Mouse (Mus musculus) MEL (cell line): ENCODE data around the gene Kcnc4. TPM values are rescaled to one million over a fixed set of nuclear protein-coding genes. Genes with fewer than 3 reads are reported as not detected.

Experiments
- DNase-seq: peaks from one replicate; pipeline ENCODE4 v3.0.0; 2011; ENCODE audit warnings: low read depth, low spot score
- H3K27ac ChIP-seq: 2 replicates; pipeline ENCODE4 v1.5.1; 2012; ENCODE audit warnings: low read depth, mild to moderate bottlenecking, control low read depth, low read length, moderate library complexity; ENCODE audit not compliant: control insufficient read depth
- H3K27me3 ChIP-seq, 2 experiments: fragments of 150-350 bp in 1 of 2; sonication (generic) in 1 of 2; 2 replicates each; pipeline ENCODE4 v1.6.1; 2012; ENCODE audit warnings: low read length in 2 of 2, mild to moderate bottlenecking in 2 of 2, improper control_type of control experiment in 1 of 2, moderate library complexity in 1 of 2; ENCODE audit not compliant: insufficient read depth in 2 of 2, control insufficient read depth in 1 of 2
- H3K36me3 ChIP-seq, 2 experiments: 2 replicates each; pipeline ENCODE4 v1.6.1; 2012 to 2014; ENCODE audit warnings: low read length in 2 of 2, improper control_type of control experiment in 1 of 2, inconsistent platforms in 1 of 2, mild to moderate bottlenecking in 1 of 2; ENCODE audit not compliant: insufficient read depth in 2 of 2, control insufficient read depth in 1 of 2
- H3K4me1 ChIP-seq, 2 experiments: fragments of 150-350 bp in 1 of 2; sonication (generic) in 1 of 2; 2 replicates each; pipeline ENCODE4 v1.6.1; 2012; ENCODE audit warnings: low read length in 2 of 2, improper control_type of control experiment in 1 of 2, mild to moderate bottlenecking in 1 of 2; ENCODE audit not compliant: insufficient read depth in 2 of 2, control insufficient read depth in 1 of 2
- H3K4me3 ChIP-seq, 2 experiments: fragments of 150-350 bp in 1 of 2; sonication (generic) in 1 of 2; 2 replicates each; pipeline ENCODE4 v1.5.1; 2012; ENCODE audit warnings: low read depth in 2 of 2, low read length in 2 of 2, mild to moderate bottlenecking in 2 of 2, moderate library complexity in 2 of 2, control low read depth in 1 of 2, improper control_type of control experiment in 1 of 2; ENCODE audit not compliant: control insufficient read depth in 1 of 2, insufficient read depth in 1 of 2
- H3K79me2 ChIP-seq: 2 replicates; pipeline ENCODE4 v1.6.1; 2012; ENCODE audit warnings: mild to moderate bottlenecking, low read length, moderate library complexity; ENCODE audit not compliant: control insufficient read depth, poor library complexity, insufficient read depth
- H3K9ac ChIP-seq: 2 replicates; pipeline ENCODE4 v1.6.1; 2012; ENCODE audit warnings: low read depth, mild to moderate bottlenecking, control low read depth, low read length, moderate library complexity; ENCODE audit not compliant: control insufficient read depth, poor library complexity, severe bottlenecking
- H3K9me3 ChIP-seq: fragments of 150-350 bp; sonication (generic); replicated peaks from 2 replicates; pipeline ENCODE4 v1.6.1; 2012; ENCODE audit warnings: mild to moderate bottlenecking, low read length, improper control_type of control experiment, moderate library complexity; ENCODE audit not compliant: insufficient read depth
- BHLHE40 ChIP-seq: IDR thresholded peaks from 2 replicates; pipeline ENCODE4 v1.6.1; 2012; ENCODE audit warnings: low read depth, mild to moderate bottlenecking, inconsistent platforms, low read length, improper control_type of control experiment, borderline replicate concordance
- CHD2 ChIP-seq: IDR thresholded peaks from 2 replicates; pipeline ENCODE4 v1.6.1; 2011; ENCODE audit warnings: low read length, improper control_type of control experiment
- E2F4 ChIP-seq: IDR thresholded peaks from 2 replicates; pipeline ENCODE4 v1.6.1; 2011; ENCODE audit warnings: low read depth, low read length, improper control_type of control experiment, borderline replicate concordance
- EP300 ChIP-seq, 2 experiments: IDR thresholded peaks; 2 replicates each; pipeline ENCODE4 v1.6.1; 2011; ENCODE audit warnings: improper control_type of control experiment in 2 of 2, low read length in 2 of 2, low read depth in 1 of 2, mild to moderate bottlenecking in 1 of 2
- HCFC1 ChIP-seq: IDR thresholded peaks from 2 replicates; pipeline ENCODE4 v1.6.1; 2012; ENCODE audit warnings: low read depth, mild to moderate bottlenecking, inconsistent platforms, low read length, improper control_type of control experiment, moderate library complexity
- JUND ChIP-seq: IDR thresholded peaks from 2 replicates; pipeline ENCODE4 v1.6.1; 2011; ENCODE audit warnings: low read depth, mild to moderate bottlenecking, improper control_type of control experiment, low read length
- KAT2A ChIP-seq: conservative IDR thresholded peaks from 2 replicates; pipeline ENCODE4 v1.6.1; 2012; ENCODE audit warnings: low read depth, low read length, improper control_type of control experiment, inconsistent platforms
- MAFK ChIP-seq: IDR thresholded peaks from 2 replicates; pipeline ENCODE4 v1.6.1; 2011; ENCODE audit warnings: low read depth, mild to moderate bottlenecking, low read length, improper control_type of control experiment, borderline replicate concordance
- MAX ChIP-seq: IDR thresholded peaks from 2 replicates; pipeline ENCODE4 v1.6.1; 2011; ENCODE audit warnings: low read length, improper control_type of control experiment
- MYC ChIP-seq: IDR thresholded peaks from 2 replicates; pipeline ENCODE4 v1.6.1; 2011; ENCODE audit warnings: low read depth, mild to moderate bottlenecking, low read length, improper control_type of control experiment, moderate library complexity
- NELFE ChIP-seq: IDR thresholded peaks from 2 replicates; pipeline ENCODE4 v1.6.1; 2011; ENCODE audit warnings: low read depth, low read length, improper control_type of control experiment
- NRF1 ChIP-seq: IDR thresholded peaks from 2 replicates; pipeline ENCODE4 v1.6.1; 2014; ENCODE audit warnings: low read depth, mild to moderate bottlenecking, inconsistent platforms, low read length, improper control_type of control experiment, moderate library complexity; ENCODE audit not compliant: poor library complexity, insufficient read depth, severe bottlenecking
- POLR2A ChIP-seq, 2 experiments: IDR thresholded peaks; 2 replicates each; pipeline ENCODE4 v1.6.1; 2011 to 2012; ENCODE audit warnings: low read length in 2 of 2, mild to moderate bottlenecking in 2 of 2, control low read depth in 1 of 2, improper control_type of control experiment in 1 of 2, low read depth in 1 of 2, moderate library complexity in 1 of 2; ENCODE audit not compliant: control insufficient read depth in 1 of 2, insufficient read depth in 1 of 2, poor library complexity in 1 of 2
- RAD21 ChIP-seq: IDR thresholded peaks from 2 replicates; pipeline ENCODE4 v1.6.1; 2011; ENCODE audit warnings: mild to moderate bottlenecking, low read depth, low read length, improper control_type of control experiment
- SMC3 ChIP-seq: IDR thresholded peaks from 2 replicates; pipeline ENCODE4 v1.6.1; 2011; ENCODE audit warnings: low read depth, low read length, improper control_type of control experiment
- TAL1 ChIP-seq: IDR thresholded peaks from 2 replicates; pipeline ENCODE4 v1.6.1; 2012; ENCODE audit warnings: mild to moderate bottlenecking, inconsistent platforms, low read length, moderate library complexity, mixed read lengths
- TBP ChIP-seq: IDR thresholded peaks from 2 replicates; pipeline ENCODE4 v1.8.0; 2011; ENCODE audit warnings: low read depth, low read length, improper control_type of control experiment
- UBTF ChIP-seq: IDR thresholded peaks from 2 replicates; pipeline ENCODE4 v1.6.1; 2012; ENCODE audit warnings: low read depth, mild to moderate bottlenecking, inconsistent platforms, low read length, improper control_type of control experiment, moderate library complexity, borderline replicate concordance; ENCODE audit not compliant: insufficient read depth
- USF2 ChIP-seq, 2 experiments: IDR thresholded peaks; 2 replicates each; pipeline ENCODE4 v1.6.1; 2011 to 2012; ENCODE audit warnings: improper control_type of control experiment in 2 of 2, low read length in 2 of 2, borderline replicate concordance in 1 of 2, inconsistent platforms in 1 of 2, low read depth in 1 of 2, mild to moderate bottlenecking in 1 of 2; ENCODE audit not compliant: insufficient read depth in 1 of 2
- ZKSCAN1 ChIP-seq: IDR thresholded peaks from 2 replicates; pipeline ENCODE4 v1.6.1; 2012; ENCODE audit warnings: low read depth, mild to moderate bottlenecking, inconsistent platforms, low read length, improper control_type of control experiment, moderate library complexity
- polyA plus RNA-seq, 2 experiments: library from polyadenylated mRNA; stranded (reverse) in 1 of 2; unstranded in 1 of 2; fragments of >175 nt in 1 of 2; fragments of >200 nt in 1 of 2; gene quantifications; 2 replicates each; pipeline versions ENCODE4 v1.2.1 to v1.2.4; 2012; ENCODE audit warnings: low replicate concordance in 2 of 2, low read depth in 1 of 2; ENCODE audit not compliant: insufficient read length in 2 of 2, insufficient read depth in 1 of 2, missing spikeins in 1 of 2
- total RNA-seq: library from RNA; depleted of rRNA; stranded (reverse); fragments of 300-350 nt; gene quantifications from 2 replicates; pipeline ENCODE4 v1.2.3, GENCODE M21; 2012

Gene Kcnc4
- total and polyA plus RNA-seq, 3 experiments = not detected

GRCm38 (mm10) chr3:107437666-107438065 is 21.7 kb downstream of the Kcnc4 start:
- Histone ChIP-seq H3K4me3 (no peak overlapping the region), H3K36me3 (no peaks in the 10 kb centered on the region), H3K27ac (no peak overlapping the region), H3K27me3 (peaks cover 0 to 8% of the 10 kb centered on the region in 2 experiments; a peak in 2 of 4 replicates), H3K9me3 (no peaks in the 10 kb centered on the region), H3K9ac (no peak overlapping the region), H3K4me1 (no peaks in the 10 kb centered on the region; a peak in 1 of 4 replicates), H3K79me2 (no peaks in the 10 kb centered on the region)
- TF ChIP-seq ZKSCAN1 (no peak), TAL1 (no peak), EP300 (IDR thresholded peaks at IDR 0.05; ENCODE audit: low read depth in 1 of 2, low read length in 2 of 2) (no peak)
- no peak for DNase-seq

GRCm38 (mm10) chr3:107436434-107436833 is 22.9 kb downstream of the Kcnc4 start:
- H3K27me3 ChIP-seq = peaks cover 0 to 8% of the 10 kb centered on the region in 2 experiments; a peak in 2 of 4 replicates
- no peak for DNase-seq
- no peaks in the 10 kb centered on the region for H3K79me2 ChIP-seq
- no peak overlapping the region for H3K27ac ChIP-seq
- no peak overlapping the region for H3K9ac ChIP-seq
- no peaks in the 10 kb centered on the region for H3K9me3 ChIP-seq
- TF ChIP-seq MAFK (no peak), HCFC1 (no peak), JUND (no peak), BHLHE40 (no peak), E2F4 (no peak), SMC3 (no peak), UBTF (no peak), TBP (no peak), NELFE (no peak), MAX (no peak), CHD2 (no peak), USF2 (IDR thresholded peaks at IDR 0.05; ENCODE audit: borderline replicate concordance in 1 of 2, insufficient read depth in 1 of 2, low read depth in 1 of 2, low read length in 2 of 2) (no peak), KAT2A (no peak)
- no peaks in the 10 kb centered on the region; a peak in 1 of 4 replicates for H3K4me1 ChIP-seq
- no peaks in the 10 kb centered on the region for H3K36me3 ChIP-seq
- no peak overlapping the region for H3K4me3 ChIP-seq

DNA sequence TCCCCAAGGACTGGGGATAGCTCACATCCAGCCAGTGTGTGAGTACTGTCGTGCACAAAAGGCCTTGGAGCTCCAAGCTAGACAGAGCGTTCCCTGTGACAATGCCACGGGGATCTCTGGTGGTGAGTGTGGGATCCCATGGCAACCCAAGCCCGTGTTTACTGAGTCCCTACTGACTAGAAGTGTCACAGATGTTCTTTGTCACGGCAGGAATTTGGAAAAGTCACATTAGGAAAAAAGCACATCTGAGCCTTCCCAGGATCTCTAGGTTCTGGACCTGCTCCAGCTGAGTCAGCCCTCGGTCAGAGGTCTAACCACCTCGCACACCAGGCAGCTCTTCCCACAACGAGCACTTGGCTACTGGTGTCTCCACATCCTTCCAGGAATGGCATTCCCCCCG is 25.7 kb downstream of the Kcnc4 start:
- TF ChIP-seq NRF1 = no peak
- no peak for TF ChIP-seq POLR2A (IDR thresholded peaks at IDR 0.05; ENCODE audit: control insufficient read depth in 1 of 2, insufficient read depth in 1 of 2, low read depth in 1 of 2, low read length in 2 of 2, poor library complexity in 1 of 2)
- TF ChIP-seq MYC = no peak
- no peak for TF ChIP-seq HCFC1
- no peak for TF ChIP-seq ZKSCAN1
- TF ChIP-seq CHD2 = no peak
- TF ChIP-seq RAD21 = no peak

More for the DNA sequence above, 25.7 kb downstream of the Kcnc4 start:
- Histone ChIP-seq H3K27me3 (peaks cover 0 to 11% of the 10 kb centered on the region in 2 experiments; a peak in 2 of 4 replicates), H3K4me1 (no peaks in the 10 kb centered on the region; a peak in 1 of 4 replicates), H3K36me3 (no peaks in the 10 kb centered on the region), H3K9ac (no peak overlapping the region), H3K79me2 (no peaks in the 10 kb centered on the region), H3K27ac (no peak overlapping the region), H3K9me3 (no peaks in the 10 kb centered on the region), H3K4me3 (no peak overlapping the region)
- no peak for DNase-seq
